Mouse (Mus musculus) macrophage (primary cell): ENCODE measurements around the gene S1pr2. TPM values are rescaled to one million over a fixed set of nuclear protein-coding genes. Genes with fewer than 3 reads are reported as not detected.
"Not testable (repeated sequence)": the region's sequence is repeated elsewhere in the genome, so short reads cannot be mapped to it uniquely, and the experiment has no call there.

ENCODE experiments used
- H3K27ac ChIP-seq: fragments of 350-480 bp; formaldehyde crosslinking; 2 replicates; pipeline ENCODE4 v1.9.0; 2021
- H3K36me3 ChIP-seq: fragments of 350-480 bp; formaldehyde crosslinking; 2 replicates; pipeline ENCODE4 v1.9.0; 2021; ENCODE audit errors: inconsistent target
- H3K4me3 ChIP-seq: fragments of 350-480 bp; formaldehyde crosslinking; 2 replicates; pipeline ENCODE4 v1.9.0; 2021; ENCODE audit errors: inconsistent target
- H3K79me2 ChIP-seq: fragments of 350-480 bp; formaldehyde crosslinking; 2 replicates; pipeline ENCODE4 v1.9.0; 2021; ENCODE audit errors: inconsistent target
- WGBS: methylation state at CpG from one replicate; pipeline ENCODE4 v1.1.7; 2026; ENCODE audit warnings: inconsistent platforms; ENCODE audit not compliant: missing documents; 5-methylcytosine and 5-hydroxymethylcytosine counted together
- polyA plus RNA-seq: library from polyadenylated mRNA; stranded (reverse); fragments of 250-400 nt; gene quantifications from 3 replicates; pipeline ENCODE4 v1.2.4, GENCODE M21; 2018; ENCODE audit warnings: inconsistent platforms
- total RNA-seq, 78 experiments: library from RNA; depleted of rRNA; stranded (reverse); fragments of 250-400 nt; gene quantifications; 1 replicate in 9 of 78; 2 replicates in 24 of 78; 3 replicates in 43 of 78; 4 replicates in 2 of 78; pipeline ENCODE4 v1.2.4; 2018; ENCODE audit warnings: inconsistent platforms in 56 of 78

Gene S1pr2
- 10 to 100 TPM in 19 of 26 experiments, 1 to 10 TPM in 7; 4.2 to 77.2 (median 16.0) TPM for total RNA-seq (2018; cell fraction: chromatin; rRNA removed)
- 10 to 100 TPM in 25 of 26 experiments, 1 to 10 TPM in 1; 9.4 to 57.2 (median 41.3) TPM for total RNA-seq (2018; cell fraction: cytosol; rRNA removed)
- 10 to 100 TPM; 12.2 to 88.6 (median 34.5) TPM for total RNA-seq (2018; cell fraction: nucleus; rRNA removed)
- 16.4 to 43.0 TPM (median 32.4 TPM) in 3 replicates for polyA plus RNA-seq

GRCm38 (mm10) chr9:20976216-20976960, at the start of gene S1pr2:
S1pr2 (minus strand) TSS chr9:20976781.
- Histone ChIP-seq H3K27ac (peak within 1 kb of the TSS; percentile 90), H3K4me3 (peak within 1 kb of the TSS; percentile 98), H3K79me2 (peaks cover 49% of the 10 kb centered on the region), H3K36me3 (peaks cover 12% of the 10 kb centered on the region; the same call in 1 of the 2 replicates)
- under 1% methylated on average over 47 of the region's 47 CpGs for WGBS

- 89% methylated on average over 19 of the region's 19 CpGs for WGBS
- H3K4me3 ChIP-seq, result no peak overlapping the region
- H3K36me3 ChIP-seq, result peaks cover 60% of the 10 kb centered on the region
- H3K79me2 ChIP-seq, result peaks cover 36% of the 10 kb centered on the region; the same call in 1 of the 2 replicates
- no peak overlapping the region for H3K27ac ChIP-seq
Measured at GRCm38 (mm10) chr9:21025258-21025810, 48.8 kb upstream of the S1pr2 start.

GRCm38 (mm10) chr9:21022726-21023125, 46.1 kb upstream of the S1pr2 start:
- peaks cover 60% of the 10 kb centered on the region; the same call in 1 of the 2 replicates for H3K79me2 ChIP-seq
- 91% methylated on average over 1 of the region's 1 CpGs for WGBS
- peaks cover 62% of the 10 kb centered on the region for H3K36me3 ChIP-seq
- no peak overlapping the region for H3K4me3 ChIP-seq
- no peak overlapping the region for H3K27ac ChIP-seq

DNA sequence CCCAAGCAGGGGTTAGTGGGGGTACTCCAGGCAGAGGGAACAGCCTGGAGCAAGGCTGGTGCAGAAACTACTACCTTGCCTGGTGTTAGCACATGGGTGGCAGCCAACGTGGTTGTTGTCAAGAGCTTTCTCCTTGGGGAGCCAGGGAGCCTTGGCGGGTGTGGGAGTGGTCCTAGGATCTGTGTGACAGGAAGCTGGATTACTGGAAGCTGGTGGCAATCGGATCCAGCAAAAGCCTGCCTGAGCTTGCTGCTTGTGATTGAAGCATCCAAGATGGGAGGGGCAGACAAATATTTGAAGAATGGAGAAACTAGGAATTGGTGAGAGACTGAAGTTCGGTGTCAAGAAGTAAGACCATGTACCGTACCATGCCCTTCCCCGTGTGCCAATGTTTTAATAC, 45.7 kb upstream of the S1pr2 start:
- Histone ChIP-seq H3K79me2 (peaks cover 64% of the 10 kb centered on the region), H3K36me3 (peaks cover 57% of the 10 kb centered on the region), H3K27ac (no peak overlapping the region), H3K4me3 (no peak overlapping the region)
- WGBS, result 93% methylated on average over 6 of the region's 6 CpGs

DNA sequence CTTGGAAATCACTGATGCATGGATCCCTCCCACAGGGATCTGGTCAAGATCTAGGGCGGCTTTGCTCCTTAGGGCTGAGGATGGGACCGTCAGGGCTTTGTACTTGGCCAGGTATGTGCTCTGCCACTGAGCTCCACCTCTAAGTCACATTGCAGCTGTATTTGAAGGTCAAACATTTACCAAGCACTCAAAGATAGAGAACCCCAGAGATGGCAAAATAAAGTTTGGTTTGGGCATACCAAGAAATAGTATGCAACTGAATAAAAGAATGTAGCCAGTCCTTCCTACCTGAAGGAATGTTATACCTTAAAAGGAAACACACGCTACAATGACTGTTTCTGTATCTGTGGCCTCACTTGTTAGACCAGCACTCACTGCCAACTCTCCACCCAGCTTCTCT, 44.8 kb upstream of the S1pr2 start:
- Histone ChIP-seq H3K36me3 (peaks cover 48% of the 10 kb centered on the region), H3K79me2 (peaks cover 74% of the 10 kb centered on the region), H3K4me3 (no peak overlapping the region), H3K27ac (no peak overlapping the region)
- 100% methylated on average over 3 of the region's 3 CpGs for WGBS

DNA sequence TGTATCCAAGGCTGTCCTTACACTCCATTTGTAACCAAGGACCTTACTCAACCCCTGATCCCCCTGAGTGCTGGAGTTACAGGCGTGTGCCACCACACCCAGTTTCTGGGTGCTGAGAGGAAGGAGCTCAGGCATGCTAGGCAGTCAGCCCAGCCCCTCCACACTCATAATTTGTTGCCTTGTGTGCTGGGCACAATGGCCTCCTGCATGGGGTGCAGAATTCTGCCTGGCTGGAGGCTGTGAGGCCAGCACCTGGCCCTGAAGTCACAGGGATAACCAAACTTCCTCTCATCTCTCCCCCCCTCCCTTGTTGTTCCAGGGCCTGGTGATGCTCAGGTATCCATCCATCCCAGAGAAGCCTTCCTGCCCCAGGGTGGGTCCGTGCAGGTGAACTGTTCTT, 42.0 kb upstream of the S1pr2 start:
- Histone ChIP-seq H3K36me3 (peaks cover 21% of the 10 kb centered on the region; the same call in 1 of the 2 replicates), H3K4me3 (no peak overlapping the region), H3K27ac (no peak overlapping the region), H3K79me2 (peaks cover 71% of the 10 kb centered on the region)
- 91% methylated on average over 2 of the region's 2 CpGs for WGBS

- H3K79me2 ChIP-seq, result peaks cover 61% of the 10 kb centered on the region
- peaks cover 12% of the 10 kb centered on the region; the same call in 1 of the 2 replicates for H3K36me3 ChIP-seq
- H3K4me3 ChIP-seq, result peak overlapping the region; percentile 67
- 21% methylated on average over 4 of the region's 4 CpGs for WGBS
- peak overlapping the region; percentile 90 for H3K27ac ChIP-seq
Measured at GRCm38 (mm10) chr9:21017177-21017575, 40.6 kb upstream of the S1pr2 start.

GRCm38 (mm10) chr9:21016331-21017176, 40.0 kb upstream of the S1pr2 start:
- peaks cover 54% of the 10 kb centered on the region for H3K79me2 ChIP-seq
- H3K36me3 ChIP-seq, result peaks cover 11% of the 10 kb centered on the region; the same call in 1 of the 2 replicates
- H3K4me3 ChIP-seq, result peak overlapping the region; percentile 67
- 6% methylated on average over 17 of the region's 17 CpGs for WGBS
- H3K27ac ChIP-seq, result peak overlapping the region; percentile 90

DNA sequence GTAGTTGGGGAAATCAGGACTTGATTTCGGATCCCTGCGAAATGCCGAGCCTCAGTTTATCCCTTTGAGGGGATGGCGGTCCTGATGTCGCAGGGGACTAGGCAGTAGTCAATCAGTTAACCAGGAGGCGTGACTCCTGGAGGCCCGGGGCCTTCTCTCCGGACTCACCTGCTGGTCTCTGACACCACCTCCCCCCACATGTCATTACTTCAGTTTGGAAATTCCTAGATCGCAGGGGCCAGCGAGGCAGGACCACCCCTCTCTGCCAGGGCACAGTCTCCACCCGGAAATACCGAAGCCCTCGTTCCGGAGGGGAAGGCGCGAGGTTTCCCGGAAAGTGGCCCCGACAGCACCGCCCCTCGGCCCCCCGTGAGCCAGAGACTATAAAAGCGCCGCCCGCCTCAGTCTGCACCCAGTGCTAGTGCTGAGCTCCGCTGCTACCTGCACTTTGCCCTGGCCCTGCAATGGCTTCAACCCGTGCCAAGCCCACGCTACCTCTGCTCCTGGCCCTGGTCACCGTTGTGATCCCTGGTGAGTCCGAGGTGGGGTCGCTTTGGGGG, 39.1 kb upstream of the S1pr2 start, which contains the start of gene Icam1:
Gene Icam1 (plus strand): TSS at position 415 of the 560 bp plus-strand sequence.
- H3K27ac ChIP-seq, result peak within 1 kb of the TSS; percentile 90
- peaks cover 45% of the 10 kb centered on the region for H3K79me2 ChIP-seq
- WGBS, result 2% methylated on average over 29 of the region's 30 CpGs
- peaks cover 11% of the 10 kb centered on the region; the same call in 1 of the 2 replicates for H3K36me3 ChIP-seq
- H3K4me3 ChIP-seq, result peak within 1 kb of the TSS; percentile 67

DNA sequence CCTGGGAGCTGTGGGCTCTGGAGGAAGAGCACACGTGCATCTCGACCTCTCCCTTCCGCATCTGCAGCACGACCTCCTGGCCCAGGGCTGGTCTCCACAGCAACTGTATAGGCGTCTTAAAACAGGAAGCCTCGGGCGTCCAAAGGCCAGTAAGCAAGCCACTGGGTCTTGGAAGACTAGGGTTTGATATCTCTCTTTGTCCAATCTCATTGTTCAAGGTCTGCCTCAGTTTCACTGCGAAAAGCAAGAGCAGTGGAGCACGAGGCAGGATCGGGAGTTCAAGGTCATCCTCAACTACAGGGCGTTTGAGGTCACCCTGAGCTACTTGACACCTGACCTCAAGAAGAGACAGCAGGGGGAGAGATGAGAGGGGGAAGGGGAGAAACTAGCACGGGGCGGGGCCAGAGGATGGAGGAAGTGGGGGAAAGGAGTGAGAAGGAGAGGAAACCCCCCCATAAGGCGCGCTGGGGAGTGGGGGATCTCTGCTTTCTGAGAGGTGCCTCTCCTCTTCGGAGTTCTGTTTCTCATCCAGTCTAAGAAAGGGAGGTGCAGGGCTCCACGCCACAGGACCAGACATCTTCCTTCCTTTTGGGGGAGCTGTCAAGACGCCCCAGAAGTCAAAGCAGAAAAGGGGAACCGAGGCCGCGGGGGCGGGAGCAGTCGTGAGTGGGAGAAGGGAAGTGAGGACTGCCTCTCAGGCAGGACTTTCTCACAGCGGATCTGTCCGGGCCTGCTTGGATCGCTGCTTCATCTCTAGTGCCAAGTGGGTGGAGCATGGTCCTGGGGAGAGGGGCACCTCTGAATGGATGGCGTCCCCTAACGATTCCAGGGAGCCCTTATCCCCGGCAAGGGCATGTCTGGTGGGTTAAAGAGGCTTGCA, 38.4 kb upstream of the S1pr2 start:
- 4% methylated on average over 29 of the region's 29 CpGs for WGBS
- peak overlapping the region; percentile 90 for H3K27ac ChIP-seq

GRCm38 (mm10) chr9:21012368-21012767, 35.8 kb upstream of the S1pr2 start:
- 10% methylated on average over 1 of the region's 1 CpGs for WGBS
- Histone ChIP-seq H3K79me2 (peaks cover 15% of the 10 kb centered on the region), H3K4me3 (no peak overlapping the region), H3K27ac (no peak overlapping the region), H3K36me3 (peaks cover 21% of the 10 kb centered on the region)

More for the DNA sequence above, 38.4 kb upstream of the S1pr2 start:
- Histone ChIP-seq H3K79me2 (peaks cover 38% of the 10 kb centered on the region), H3K36me3 (0 out of 2 replicates have a peak, but pooled peaks cover 7% of the 10 kb centered on the region), H3K4me3 (peak overlapping the region; percentile 67)

GRCm38 (mm10) chr9:21011846-21012312, 35.3 kb upstream of the S1pr2 start:
- WGBS, result 21% methylated on average over 5 of the region's 5 CpGs
- no peak overlapping the region for H3K4me3 ChIP-seq
- H3K36me3 ChIP-seq, result peaks cover 26% of the 10 kb centered on the region
- peaks cover 10% of the 10 kb centered on the region for H3K79me2 ChIP-seq
- H3K27ac ChIP-seq, result no peak overlapping the region

DNA sequence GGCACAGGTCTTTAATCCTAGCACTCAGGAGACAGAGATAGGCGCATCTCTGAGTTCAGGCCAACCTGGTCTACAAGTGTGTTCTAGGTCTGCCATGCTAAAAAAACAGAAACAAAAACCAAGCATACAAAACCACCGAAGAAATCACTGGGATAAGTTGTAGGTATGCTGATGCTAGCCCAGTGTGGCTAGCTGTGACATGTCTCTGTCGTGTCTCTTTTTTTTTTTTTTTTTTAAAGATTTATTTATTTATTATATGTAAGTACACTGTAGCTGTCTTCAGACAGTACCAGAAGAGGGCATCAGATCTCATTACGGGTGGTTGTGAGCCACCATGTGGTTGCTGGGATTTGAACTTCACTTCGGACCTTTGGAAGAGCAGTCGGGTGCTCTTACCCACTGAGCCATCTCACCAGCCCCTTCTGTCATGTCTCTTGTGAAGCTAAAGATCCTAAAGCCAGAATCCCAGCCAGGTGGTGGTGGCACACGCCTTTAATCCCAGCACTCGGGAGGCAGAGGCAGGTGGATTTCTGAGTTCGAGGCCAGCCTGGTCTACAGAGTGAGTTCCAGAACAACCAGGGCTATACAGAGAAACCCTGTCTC, 34.5 kb upstream of the S1pr2 start:
- H3K79me2 ChIP-seq, H3K27ac ChIP-seq: not testable (repeated sequence)
- WGBS, result 73% methylated on average over 7 of the region's 9 CpGs

More for the DNA sequence above, 34.5 kb upstream of the S1pr2 start:
- peaks cover 33% of the 10 kb centered on the region for H3K36me3 ChIP-seq
- not testable (repeated sequence) for H3K4me3 ChIP-seq
